Mouse (Mus musculus) megakaryocyte, embryonic 14.5 days (primary cell): ENCODE measurements around the gene Ccn2.

Experiments
- FLI1 ChIP-seq: IDR thresholded peaks from 2 replicates; pipeline ENCODE4 v1.6.1; 2012; ENCODE audit warnings: low read length, inconsistent platforms, mixed read lengths
- GATA1 ChIP-seq: IDR thresholded peaks from 3 replicates; pipeline ENCODE4 v1.6.1; 2012; ENCODE audit warnings: mixed read lengths, low read length, inconsistent platforms, borderline replicate concordance

- no peak for TF ChIP-seq GATA1
- no peak for TF ChIP-seq FLI1
Measured at GRCm38 (mm10) chr10:24640186-24640875, 45.1 kb downstream of the Ccn2 start.
